Mouse (Mus musculus) erythroblast, embryonic 14.5 days (primary cell): ENCODE measurements around the gene Gas7.

ENCODE experiments used
- GATA1 ChIP-seq: IDR thresholded peaks from 2 replicates; pipeline ENCODE4 v1.6.1; 2012; ENCODE audit warnings: low read length, inconsistent platforms, mixed read lengths
- TAL1 ChIP-seq: IDR thresholded peaks from 3 replicates; pipeline ENCODE4 v1.6.1; 2012; ENCODE audit warnings: low read length, inconsistent platforms, mixed read lengths

GRCm38 (mm10) chr11:67722399-67723156 is 267.3 kb downstream of the Gas7 start:
- TF ChIP-seq GATA1 (no peak), TAL1 (no peak)
